Mouse (Mus musculus) left cerebral cortex, postnatal 25 days (tissue): ENCODE measurements around the gene Fkbp1a. TPM values are rescaled to one million over a fixed set of nuclear protein-coding genes. Genes with fewer than 3 reads are reported as not detected.

Experiments used
- DNase-seq, 2 experiments: peaks; one replicate each; pipeline ENCODE4 v3.0.0; 2022; ENCODE audit warnings: low spot score in 2 of 2, mixed read lengths in 1 of 2
- intact Hi-C: fragments of 180-260 bp; cut with DNase I; formaldehyde crosslinking; loops from one replicate; pipeline ENCODE4 v1.15.1; 2025
- total RNA-seq, 2 experiments: library from RNA; stranded (reverse); gene quantifications; 2 replicates each; pipeline ENCODE4 v1.2.3; 2021

Fkbp1a gene
- total RNA-seq, 2 experiments from 2014 or later: 710 to 729 TPM

DNA sequence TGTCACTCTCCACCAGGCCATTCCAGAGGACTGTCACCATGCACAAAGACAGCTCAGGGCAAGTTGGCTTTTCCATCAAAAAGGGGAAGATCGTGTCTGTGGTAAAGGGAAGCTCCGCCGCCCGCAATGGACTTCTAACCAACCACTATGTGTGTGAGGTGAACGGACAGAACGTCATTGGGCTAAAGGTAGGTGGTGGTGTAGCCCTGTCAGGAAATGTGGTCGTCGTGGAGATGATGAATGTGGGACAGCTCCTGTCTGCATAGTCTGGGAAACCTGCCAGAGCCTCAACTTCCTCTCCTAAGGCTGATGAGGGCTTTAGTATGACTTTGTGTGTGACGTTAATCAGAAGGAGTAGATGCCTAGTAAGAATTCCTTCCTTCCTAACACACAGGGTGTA, 45.0 kb downstream of the Fkbp1a start:
- intact Hi-C loops: no loop called here
- DNase-seq: peak in 1 of 2 experiments; percentile 48

GRCm38 (mm10) chr2:151598068-151598467, 55.8 kb downstream of the Fkbp1a start:
- intact Hi-C loops: no loop called here
- peak in 1 of 2 experiments; percentile 87 for DNase-seq

DNA sequence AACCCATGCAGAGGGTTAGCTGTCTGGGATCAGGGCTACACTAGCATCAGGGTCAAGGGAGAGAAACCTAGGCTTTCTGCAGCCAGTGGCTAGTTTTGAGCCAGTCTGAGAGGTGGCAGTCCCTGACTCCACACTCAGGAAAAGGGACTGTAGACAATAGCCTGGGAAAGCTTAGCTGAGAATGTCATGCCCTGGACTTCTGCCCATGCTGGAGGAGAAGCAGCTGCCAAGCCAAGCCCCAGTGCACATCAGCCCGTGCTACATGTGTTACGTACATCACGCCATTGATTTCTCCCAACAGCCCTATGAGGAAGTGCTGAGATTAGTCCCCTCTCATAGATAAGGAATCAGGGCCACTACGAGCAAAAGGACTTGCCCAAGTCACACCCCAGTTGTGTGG, 59.8 kb downstream of the Fkbp1a start:
- no peak for DNase-seq
- intact Hi-C loops: loop anchor here (2.0 kb wide), 1 partner anchor 29 kb away; no protein-coding TSS in a partner anchor

DNA sequence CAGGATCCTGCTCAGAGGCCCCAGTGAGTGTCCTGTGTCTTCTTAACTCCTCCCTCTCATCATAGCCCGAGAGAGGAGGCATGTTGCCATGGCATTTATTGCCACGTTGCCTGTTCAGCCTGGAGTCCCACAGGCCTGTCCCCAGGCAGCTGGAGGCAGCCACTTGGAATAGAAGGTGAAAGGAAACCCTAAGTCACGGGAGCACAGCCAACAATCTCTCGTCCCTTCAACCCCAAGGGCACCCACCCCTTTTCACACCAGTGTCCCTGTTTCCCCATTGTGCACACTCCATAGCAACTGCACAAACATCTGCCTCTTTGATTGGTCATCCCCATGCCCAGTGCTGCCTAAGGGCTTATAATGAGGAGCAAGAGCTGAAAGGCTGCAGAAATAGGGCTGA, 61.3 kb downstream of the Fkbp1a start:
- peak in 1 of 2 experiments; percentile 57 for DNase-seq
- intact Hi-C loops: loop anchor here (2.0 kb wide), 1 partner anchor 27 kb away; no protein-coding TSS in a partner anchor

- peak; percentile 74 to 92 for DNase-seq
- intact Hi-C loops: no loop called here
Observed at GRCm38 (mm10) chr2:151605437-151605987, 63.2 kb downstream of the Fkbp1a start.

- intact Hi-C loops: no loop called here
- no peak for DNase-seq
Observed at GRCm38 (mm10) chr2:151608435-151608834, 66.2 kb downstream of the Fkbp1a start.

DNA sequence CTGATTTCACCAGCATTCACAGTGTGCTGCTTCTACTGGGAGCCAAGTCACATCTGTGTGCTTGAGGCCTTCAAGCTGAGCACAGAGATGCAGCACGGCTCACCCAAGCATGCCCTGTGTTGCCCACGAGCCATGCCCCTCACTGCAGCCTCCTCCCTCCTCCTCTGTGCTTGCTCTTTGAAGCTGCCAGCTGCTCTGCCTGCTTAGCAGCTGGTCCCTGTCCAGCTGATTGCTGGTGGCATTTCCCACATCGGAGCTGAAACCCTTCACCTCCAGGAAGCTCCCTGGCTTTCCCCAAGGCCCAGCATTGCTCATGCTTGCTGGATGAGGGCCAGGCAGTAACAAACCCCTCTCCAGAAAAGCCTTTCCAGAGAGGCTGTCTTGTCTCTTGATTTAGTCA, 67.7 kb downstream of the Fkbp1a start:
- intact Hi-C loops: no loop called here
- DNase-seq: no peak

Other genes starting within 250 kb of the Fkbp1a start
- not detected for gene 4921509C19Rik, start 66.3 kb upstream of the Fkbp1a start, total RNA-seq
- gene Nsfl1c, start 48.3 kb upstream of the Fkbp1a start, total RNA-seq: 100 to 1,000 TPM; 134 to 138 TPM
- 1 to 10 TPM; 1.3 to 1.9 TPM for gene Sdcbp2, start 30.1 kb downstream of the Fkbp1a start, total RNA-seq
- gene Snph, start 90.1 kb downstream of the Fkbp1a start, total RNA-seq: 100 to 1,000 TPM; 293 to 301 TPM
- gene Rad21l, start 126.0 kb downstream of the Fkbp1a start, total RNA-seq: under 1 TPM; 0.25 to 0.50 TPM
- gene Tmem74b, start 159.5 kb downstream of the Fkbp1a start, total RNA-seq: 10 to 100 TPM in 1 of 2 experiments, 1 to 10 TPM in 1; 6.1 to 11.1 TPM
- gene Psmf1, start 201.7 kb downstream of the Fkbp1a start, total RNA-seq: 10 to 100 TPM; 39.0 to 42.2 TPM